Mouse (Mus musculus) T-helper 17 cell (primary cell): ENCODE results near the gene Drd1.

Experiments
- in situ Hi-C, 2 experiments: fragments of 300-600 bp; cut with MboI, MseI; formaldehyde crosslinking; loops; 1 replicate in 1 of 2; 2 replicates in 1 of 2; pipeline ENCODE4 v1.15.1; 2025; ENCODE audit warnings: high pct_unique_total_duplicates in 2 of 2

Drd1 gene

GRCm38 (mm10) chr13:54055448-54055861, at the start of gene Drd1:
TSS of gene Drd1 (minus strand) at chr13:54055705.
- in situ Hi-C loops: loop anchor here in 1 of 2 experiments (5.0 kb wide), 1 partner anchor 273 kb away; no protein-coding TSS in a partner anchor

- in situ Hi-C loops: no loop called here
Measured at GRCm38 (mm10) chr13:54103866-54104265, 48.4 kb upstream of the Drd1 start.

DNA sequence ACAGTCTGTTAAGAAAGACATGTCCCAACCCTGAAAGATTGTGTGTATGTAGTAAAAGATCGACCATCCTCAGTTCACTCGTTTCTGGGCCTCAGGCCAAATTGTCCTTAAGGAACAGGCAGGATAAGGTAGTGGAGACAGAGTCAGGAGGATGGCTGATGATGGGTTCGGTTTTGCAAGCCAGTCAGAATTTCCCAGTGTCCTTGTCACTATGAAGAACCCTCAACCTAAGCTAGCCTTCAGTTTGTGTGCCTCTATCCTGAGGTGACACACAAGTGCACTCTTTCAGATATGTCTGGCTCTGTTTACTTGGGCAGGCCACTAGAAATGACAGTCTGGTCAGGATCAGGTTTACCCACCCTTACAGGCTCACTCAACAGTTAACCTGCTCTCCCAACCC, 47.8 kb upstream of the Drd1 start:
- in situ Hi-C loops: no loop called here

DNA sequence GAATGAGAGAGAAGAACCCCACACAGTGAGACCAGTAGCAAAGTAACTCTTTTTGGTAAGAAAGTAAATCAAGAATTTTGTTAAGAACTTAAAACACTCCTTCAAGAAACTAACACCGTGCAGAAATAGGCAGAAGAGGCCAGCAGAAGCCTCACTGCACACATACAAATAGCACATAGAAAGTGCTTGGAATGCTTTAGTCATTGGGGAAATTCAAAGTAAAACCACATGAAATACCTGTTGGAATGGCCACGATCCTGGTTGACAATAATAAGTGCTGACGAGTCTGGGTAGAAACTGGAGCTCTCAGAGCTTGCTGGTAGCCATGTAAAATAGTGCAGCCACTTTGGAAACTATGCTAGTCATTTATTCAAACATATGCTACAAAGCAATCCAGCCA, 46.6 kb upstream of the Drd1 start:
- in situ Hi-C loops: no loop called here

DNA sequence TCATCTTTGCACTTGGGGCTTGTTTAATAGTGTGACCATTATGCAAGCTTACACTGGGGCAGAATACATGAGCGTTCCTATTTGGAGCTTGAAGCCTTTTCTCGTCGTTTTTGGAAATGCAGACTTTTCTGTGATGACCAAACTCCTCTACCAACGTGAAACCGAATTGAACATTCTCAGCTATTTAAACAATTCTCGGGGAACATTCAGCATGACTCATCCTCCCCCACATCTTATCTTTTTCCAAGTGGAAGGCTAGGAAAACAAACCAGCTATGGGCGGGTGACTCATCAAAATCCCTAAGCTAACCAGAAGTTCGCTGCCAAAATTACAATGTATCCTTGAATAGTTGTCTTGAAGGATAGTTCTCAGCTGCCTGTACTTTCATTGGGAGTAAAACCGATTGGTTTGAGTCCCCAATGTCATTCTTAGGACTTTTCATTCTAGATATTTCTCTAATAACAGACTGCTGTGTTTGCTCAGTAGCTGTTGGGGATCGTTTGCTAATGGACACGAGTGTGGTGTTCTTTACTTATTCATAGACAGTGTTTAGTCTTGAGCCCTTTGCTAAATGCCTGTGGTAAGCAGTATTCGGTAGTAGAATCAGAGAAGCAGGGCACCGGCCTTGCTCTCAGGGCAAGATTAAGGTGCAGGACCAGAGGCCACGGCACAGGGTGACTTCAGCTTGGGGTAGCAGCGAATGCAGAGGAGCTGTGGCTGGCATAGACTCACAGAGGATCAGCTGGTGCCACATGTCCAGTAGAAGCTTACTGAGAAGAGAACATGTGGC, 45.7 kb upstream of the Drd1 start:
- in situ Hi-C loops: no loop called here

DNA sequence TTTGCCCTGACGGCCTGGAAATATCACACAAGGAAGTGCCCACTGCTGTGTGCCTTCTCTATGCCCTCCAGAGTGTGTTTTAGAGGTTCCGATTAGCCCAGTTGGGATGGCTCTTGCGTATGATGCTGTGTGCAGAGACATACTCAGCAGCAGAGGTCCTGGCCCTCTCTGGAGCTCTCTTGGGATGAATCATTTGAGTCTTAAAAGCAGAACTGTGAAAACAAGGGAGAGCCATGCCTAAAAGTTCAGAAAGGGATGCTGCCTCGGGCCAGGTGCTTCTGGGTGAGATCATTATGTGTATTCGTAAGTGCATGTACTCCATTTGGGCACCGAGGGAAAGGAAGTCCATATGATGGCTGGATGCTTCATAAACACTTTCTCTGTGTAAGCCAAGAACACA, 42.3 kb upstream of the Drd1 start:
- in situ Hi-C loops: loop anchor here in 1 of 2 experiments (25.0 kb wide), 1 partner anchor 990 kb away; no protein-coding TSS in a partner anchor

DNA sequence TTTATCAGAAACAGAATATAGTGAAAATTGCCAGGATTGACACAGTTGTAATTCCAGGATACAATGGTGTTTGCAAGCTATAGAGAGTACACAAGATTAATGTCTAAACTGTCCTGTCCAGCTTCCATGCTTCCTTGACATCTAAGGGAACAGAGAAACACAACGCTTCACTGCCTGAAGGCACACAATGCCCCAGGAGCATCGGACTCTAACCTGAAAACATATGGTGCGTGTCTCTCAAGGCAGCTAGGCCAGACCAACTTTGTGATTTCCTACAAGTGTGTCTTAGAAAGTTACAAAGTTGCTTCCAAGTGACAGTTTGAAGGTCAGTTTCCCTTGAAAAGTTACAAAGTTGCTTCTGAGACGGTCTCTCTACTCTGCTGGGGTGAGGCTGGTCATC, 41.7 kb upstream of the Drd1 start:
- in situ Hi-C loops: loop anchor here in 1 of 2 experiments (25.0 kb wide), 1 partner anchor 990 kb away; no protein-coding TSS in a partner anchor

GRCm38 (mm10) chr13:54095721-54096120, 40.2 kb upstream of the Drd1 start:
- in situ Hi-C loops: loop anchor here in 1 of 2 experiments (25.0 kb wide), 1 partner anchor 992 kb away; no protein-coding TSS in a partner anchor

GRCm38 (mm10) chr13:54094963-54095362, 39.5 kb upstream of the Drd1 start:
- in situ Hi-C loops: loop anchor here in 1 of 2 experiments (25.0 kb wide), 1 partner anchor 992 kb away; no protein-coding TSS in a partner anchor

DNA sequence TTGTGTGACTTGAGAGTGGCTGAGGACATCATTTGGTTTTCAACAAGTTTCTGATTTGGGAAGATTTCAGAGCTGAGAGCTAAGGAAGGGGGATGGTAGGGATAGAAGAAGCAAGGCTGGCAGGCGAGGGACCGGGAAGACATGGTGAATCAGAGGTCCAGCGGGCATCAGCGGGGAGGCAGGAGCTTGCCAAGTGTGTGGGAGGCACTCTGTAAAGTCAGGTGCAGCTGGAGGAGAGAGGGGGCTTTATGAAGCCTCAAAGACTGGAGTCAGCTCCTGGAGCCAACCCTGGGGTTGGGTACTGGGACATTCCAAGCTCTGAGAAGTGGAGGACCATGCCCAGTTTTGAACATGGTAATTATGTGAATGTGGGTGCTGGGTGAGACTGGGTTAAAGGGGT, 38.8 kb upstream of the Drd1 start:
- in situ Hi-C loops: loop anchor here in 1 of 2 experiments (25.0 kb wide), 1 partner anchor 993 kb away; no protein-coding TSS in a partner anchor

DNA sequence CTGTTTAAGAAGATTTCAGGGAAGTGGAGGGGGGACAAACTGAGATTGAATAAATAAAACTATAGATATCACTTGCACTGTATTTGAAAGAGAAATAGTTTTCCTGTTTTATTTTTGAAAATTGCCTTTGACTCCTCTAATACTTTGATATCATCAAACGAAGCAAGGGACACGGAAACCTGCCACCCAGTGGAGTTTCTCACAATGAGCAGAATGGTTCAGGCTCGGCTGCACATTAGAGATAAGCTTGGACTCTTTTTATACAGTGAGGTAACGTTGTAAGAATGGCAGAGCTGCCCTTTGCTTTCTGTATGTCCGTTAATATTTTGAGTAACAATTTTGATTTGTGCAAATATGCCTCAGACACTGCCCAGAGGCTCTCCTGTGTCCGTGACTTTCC, 36.2 kb upstream of the Drd1 start:
- in situ Hi-C loops: loop anchor here in 1 of 2 experiments (25.0 kb wide), 1 partner anchor 996 kb away; no protein-coding TSS in a partner anchor

DNA sequence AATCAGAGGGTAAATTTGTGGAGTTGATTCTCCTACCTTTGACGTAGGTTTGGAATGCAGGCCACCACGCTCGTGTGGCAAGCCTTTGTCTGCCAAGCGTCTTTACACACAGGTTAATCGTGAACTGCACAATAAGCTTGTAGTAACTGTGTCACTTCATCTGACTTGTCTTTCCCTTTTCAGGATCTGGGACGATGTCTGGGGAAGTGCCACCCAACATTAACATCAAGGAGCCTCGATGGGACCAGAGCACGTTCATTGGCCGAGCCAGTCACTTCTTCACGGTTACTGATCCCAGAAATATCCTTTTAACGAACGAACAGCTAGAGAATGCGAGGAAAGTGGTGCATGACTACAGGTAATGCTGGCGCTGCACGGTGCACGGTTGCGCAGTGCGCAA, 29.8 kb upstream of the Drd1 start:
- in situ Hi-C loops: loop anchor here (10.0 to 25.0 kb wide), 3 partner anchors 700 to 1980 kb away; no protein-coding TSS in a partner anchor

- in situ Hi-C loops: loop anchor here (10.0 to 25.0 kb wide), 3 partner anchors 700 to 1980 kb away; no protein-coding TSS in a partner anchor
Measured at GRCm38 (mm10) chr13:54084826-54085225, 29.3 kb upstream of the Drd1 start.

DNA sequence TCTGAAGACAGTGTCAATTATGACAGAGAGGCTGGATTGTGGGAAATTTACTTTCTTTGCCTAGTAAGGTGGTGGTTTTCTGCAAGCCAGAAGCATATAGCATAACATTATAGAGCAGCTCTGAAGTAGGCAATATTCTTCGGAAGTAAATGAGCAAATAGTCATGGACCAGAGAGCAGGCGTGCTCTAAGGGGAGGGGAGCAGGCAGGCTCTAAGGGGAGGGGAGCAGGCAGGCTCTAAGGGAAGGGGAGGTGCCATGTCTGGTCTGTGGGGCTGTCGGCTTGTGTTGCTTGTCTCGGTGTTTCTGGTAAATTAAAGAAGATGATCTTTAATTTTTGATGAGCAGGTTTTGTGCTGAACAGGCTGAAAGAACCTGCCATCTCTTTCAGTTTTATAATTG, 28.7 kb upstream of the Drd1 start:
- in situ Hi-C loops: loop anchor here (10.0 to 25.0 kb wide), 3 partner anchors 699 to 1979 kb away; no protein-coding TSS in a partner anchor

DNA sequence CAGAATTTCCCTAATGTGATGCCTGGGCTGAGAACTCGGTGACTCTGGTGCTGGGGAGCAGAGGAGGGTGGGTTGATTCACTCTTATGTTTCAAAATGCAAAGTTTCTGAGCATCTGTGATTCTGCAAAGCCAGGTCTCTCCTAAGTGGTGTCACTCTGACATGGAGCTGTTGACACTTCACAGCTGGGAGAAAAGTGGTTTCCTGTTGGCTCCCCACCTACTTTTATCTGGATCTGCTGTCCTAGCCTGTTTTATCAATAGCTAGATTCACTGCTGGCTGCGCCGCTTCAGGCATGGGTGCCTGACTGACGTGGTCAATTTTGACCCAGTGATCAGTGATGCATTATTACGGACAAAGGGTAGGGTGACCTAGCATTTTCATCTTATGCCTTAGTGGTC, 27.4 kb upstream of the Drd1 start:
- in situ Hi-C loops: loop anchor here (10.0 to 25.0 kb wide), 3 partner anchors 698 to 1978 kb away; no protein-coding TSS in a partner anchor

DNA sequence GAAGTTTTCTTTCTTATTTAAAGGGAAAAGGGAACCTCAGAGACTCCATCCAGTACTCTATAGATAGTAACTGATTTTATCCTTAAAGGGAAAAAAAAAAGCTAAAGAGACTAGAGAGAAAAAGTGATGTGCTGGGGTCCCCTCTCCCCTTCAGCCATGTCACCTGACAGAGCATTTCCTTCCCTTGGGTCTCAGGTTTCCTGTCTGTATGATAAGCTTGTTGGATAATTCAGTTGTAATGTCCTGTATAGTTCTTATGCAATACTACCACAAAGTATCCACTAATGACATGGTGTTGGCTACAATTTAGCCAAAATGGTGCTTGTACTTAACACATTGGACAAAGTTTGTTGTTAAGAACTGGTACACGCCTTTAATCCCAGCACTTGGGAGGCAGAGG, 25.3 kb upstream of the Drd1 start:
- in situ Hi-C loops: loop anchor here (10.0 to 25.0 kb wide), 3 partner anchors 696 to 1976 kb away; no protein-coding TSS in a partner anchor

DNA sequence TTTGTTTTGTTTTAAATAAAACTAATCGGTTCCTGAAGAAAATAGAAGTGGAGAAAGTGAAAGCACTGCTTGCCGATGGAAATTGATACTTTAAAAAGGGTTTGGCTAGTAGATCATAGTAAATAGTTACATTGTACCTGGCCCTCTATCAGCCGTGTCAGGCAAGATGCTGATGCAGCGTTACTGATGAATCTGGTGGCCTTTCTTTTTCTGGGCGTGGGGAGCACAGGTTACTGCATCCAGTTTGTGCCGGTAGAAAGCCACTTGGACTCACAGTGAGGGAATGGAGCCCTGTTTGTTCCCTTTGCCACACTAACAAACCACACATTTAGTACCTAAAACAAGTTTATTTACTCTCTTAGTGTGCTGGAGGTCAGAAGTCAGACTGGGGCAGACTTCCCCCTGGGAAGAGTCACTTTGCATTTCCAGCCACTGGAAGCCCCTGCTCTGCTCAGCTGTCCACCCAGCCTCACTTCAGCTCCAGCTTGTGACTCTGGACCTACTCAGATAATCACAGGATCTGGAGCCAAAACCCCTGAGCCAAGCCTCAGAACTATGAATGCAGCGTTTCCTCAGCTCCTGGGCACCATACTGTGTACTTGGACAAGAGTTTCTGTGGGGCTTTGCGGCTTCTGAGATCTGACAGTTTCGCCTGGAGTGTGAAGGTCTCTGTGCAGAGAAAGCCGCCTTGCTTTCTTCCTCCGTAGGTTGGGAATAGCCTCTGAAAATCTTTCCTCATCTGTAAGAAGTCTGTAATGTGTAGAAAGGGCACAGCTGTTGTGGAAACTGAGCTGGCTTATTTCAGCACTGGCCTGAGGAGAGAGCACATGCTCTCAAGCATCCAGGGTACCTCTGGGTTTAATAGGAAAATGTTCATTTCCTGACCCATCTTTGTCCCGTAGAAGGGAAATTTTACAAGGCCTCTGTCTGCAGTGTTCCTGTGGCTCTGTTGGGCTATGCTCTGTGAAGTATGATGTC, 24.6 kb upstream of the Drd1 start:
- in situ Hi-C loops: loop anchor here (10.0 to 25.0 kb wide), 3 partner anchors 695 to 1975 kb away; no protein-coding TSS in a partner anchor

- in situ Hi-C loops: loop anchor here in 1 of 2 experiments (25.0 kb wide), 1 partner anchor 1010 kb away; no protein-coding TSS in a partner anchor
Measured at GRCm38 (mm10) chr13:54077470-54078174, 22.1 kb upstream of the Drd1 start.

- in situ Hi-C loops: loop anchor here in 1 of 2 experiments (25.0 kb wide), 1 partner anchor 1010 kb away; no protein-coding TSS in a partner anchor
Measured at GRCm38 (mm10) chr13:54076762-54077460, 21.4 kb upstream of the Drd1 start.

GRCm38 (mm10) chr13:54076051-54076450, 20.5 kb upstream of the Drd1 start:
- in situ Hi-C loops: loop anchor here in 1 of 2 experiments (25.0 kb wide), 1 partner anchor 1011 kb away; no protein-coding TSS in a partner anchor
